Mouse (Mus musculus) embryonic facial prominence, embryonic 12.5 days (tissue): ENCODE results near the gene Pmepa1. TPM values are rescaled to one million over a fixed set of nuclear protein-coding genes. Genes with fewer than 3 reads are reported as not detected.

Experiments
- ATAC-seq: fragments of 200-750 bp; cut with Nextera tagmentation; 2 replicates; pipeline ENCODE4 v1.8.0; 2017; ENCODE audit not compliant: insufficient number of reproducible peaks, insufficient read depth, low FRiP score, low TSS enrichment
- H3K27ac ChIP-seq: fragments of 300-500 bp; sonication (generic); 2 replicates; pipeline ENCODE4 v1.5.1; 2016; ENCODE audit warnings: mild to moderate bottlenecking
- H3K27me3 ChIP-seq: fragments of 300-500 bp; sonication (generic); 2 replicates; pipeline ENCODE4 v1.6.1; 2016; ENCODE audit warnings: mild to moderate bottlenecking, moderate library complexity
- H3K36me3 ChIP-seq: fragments of 300-500 bp; sonication (generic); 2 replicates; pipeline ENCODE4 v1.6.1; 2016; ENCODE audit warnings: mild to moderate bottlenecking
- H3K4me1 ChIP-seq: fragments of 300-500 bp; sonication (generic); 2 replicates; pipeline ENCODE4 v1.6.1; 2016
- H3K4me2 ChIP-seq: fragments of 300-500 bp; sonication (generic); replicated peaks from 2 replicates; pipeline ENCODE4 v1.6.1; 2016; ENCODE audit warnings: mild to moderate bottlenecking, moderate library complexity
- H3K4me3 ChIP-seq: fragments of 300-500 bp; sonication (generic); 2 replicates; pipeline ENCODE4 v1.5.1; 2016; ENCODE audit warnings: mild to moderate bottlenecking
- H3K9ac ChIP-seq: fragments of 300-500 bp; sonication (generic); 2 replicates; pipeline ENCODE4 v1.6.1; 2016; ENCODE audit warnings: mild to moderate bottlenecking, moderate library complexity
- H3K9me3 ChIP-seq: fragments of 300-500 bp; sonication (generic); 2 replicates; pipeline ENCODE4 v1.6.1; 2016; ENCODE audit warnings: mild to moderate bottlenecking, moderate library complexity
- WGBS: fragments of 180-500 bp; shearing (Covaris S2); methylation state at CpG from one replicate; pipeline ENCODE4 v1.1.7; 2016; 5-methylcytosine and 5-hydroxymethylcytosine counted together
- polyA plus RNA-seq: library from polyadenylated mRNA; unstranded; fragments of >200 nt; fragmentation: Nextera tagmentation; extraction: Ambion mirVana; gene quantifications from 2 replicates; pipeline ENCODE4 v1.2.1, GENCODE M21; 2016

Gene Pmepa1
- polyA plus RNA-seq: 5.8 and 6.7 TPM in 2 replicates

DNA sequence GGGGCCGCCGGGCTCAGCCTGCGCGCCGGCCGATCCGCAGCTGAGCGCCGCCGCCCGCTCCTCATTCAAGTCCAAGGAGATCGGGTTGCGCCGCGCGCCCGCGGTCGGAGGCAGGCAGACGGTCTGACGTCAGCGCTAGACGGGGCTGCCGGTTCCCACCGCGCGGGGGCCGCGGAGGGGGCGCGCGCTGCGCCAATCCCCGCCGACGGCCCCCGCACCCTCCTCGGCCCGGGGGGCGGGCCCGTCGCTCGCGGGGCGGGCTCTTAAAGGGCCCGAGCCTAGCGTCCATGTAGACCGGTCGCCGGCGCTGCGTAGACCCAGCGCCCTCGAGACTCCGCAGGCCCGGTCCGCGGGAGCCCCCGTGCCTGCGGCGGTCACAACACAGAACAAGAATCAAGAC, at the start of gene Pmepa1:
Gene Pmepa1, minus strand, starts transcription at position 125 of the 400 bp plus-strand sequence.
- no peaks in the 10 kb centered on the region for H3K27me3 ChIP-seq
- WGBS: under 1% methylated on average over 38 of the region's 61 CpGs

DNA sequence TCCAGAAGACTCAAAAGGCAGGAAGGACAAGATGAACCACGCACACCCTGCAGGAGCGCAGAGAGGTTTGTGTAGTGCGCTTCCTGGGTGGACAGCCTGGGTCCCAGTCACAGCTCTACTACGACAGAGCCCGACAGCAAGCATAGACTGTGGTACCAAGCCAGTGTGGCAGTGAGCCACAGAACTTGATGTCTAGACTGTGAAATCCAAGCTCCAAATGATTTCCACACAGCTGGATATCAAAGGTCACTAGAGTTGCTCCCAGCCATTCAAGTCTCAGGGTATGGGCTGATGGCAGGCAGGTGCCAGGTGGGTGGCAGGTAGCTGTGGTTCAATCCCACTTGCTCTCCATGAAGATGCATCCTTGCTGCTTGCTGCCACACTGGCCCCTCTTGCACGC, 45.4 kb upstream of the Pmepa1 start:
- no peaks in the 10 kb centered on the region for H3K36me3 ChIP-seq
- ATAC-seq: no peak
- 0 out of 2 replicates have a peak, but pooled peaks cover 5% of the 10 kb centered on the region for H3K9me3 ChIP-seq
- H3K4me3 ChIP-seq: no peak overlapping the region
- H3K4me2 ChIP-seq: no peak overlapping the region
- no peak overlapping the region for H3K27ac ChIP-seq
- no peaks in the 10 kb centered on the region for H3K27me3 ChIP-seq
- WGBS: 84% methylated on average over 6 of the region's 6 CpGs
- no peak overlapping the region for H3K9ac ChIP-seq
- no peaks in the 10 kb centered on the region for H3K4me1 ChIP-seq

More for the DNA sequence above, at the start of gene Pmepa1:
- Histone ChIP-seq H3K4me3 (peak within 1 kb of the TSS; percentile 87), H3K9me3 (no peaks in the 10 kb centered on the region), H3K4me1 (peaks cover 49% of the 10 kb centered on the region), H3K9ac (peak within 1 kb of the TSS; percentile 98), H3K27ac (peak within 1 kb of the TSS; percentile 84), H3K36me3 (no peaks in the 10 kb centered on the region), H3K4me2 (peak within 1 kb of the TSS; percentile 90)
- peak; percentile 94 for ATAC-seq

DNA sequence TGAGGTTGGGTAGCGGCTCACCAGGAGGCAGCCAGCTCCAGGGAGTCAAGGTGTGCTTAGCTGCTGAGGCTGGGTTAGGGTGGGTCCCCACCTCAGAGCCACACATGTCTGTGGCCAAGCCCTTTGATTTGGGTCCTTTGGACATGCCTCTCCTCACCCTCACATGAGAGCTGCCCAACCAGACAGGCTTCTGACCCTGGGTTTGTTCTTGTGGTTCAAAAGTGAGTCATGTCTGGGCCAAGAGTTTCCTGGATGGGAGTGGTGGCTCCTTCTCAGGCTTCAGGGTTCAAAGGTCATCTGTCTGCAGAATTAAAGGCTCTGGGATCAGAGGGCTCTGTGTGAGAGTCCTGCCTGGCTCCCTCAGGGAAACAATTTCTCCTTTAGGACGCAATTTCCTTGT, 44.9 kb upstream of the Pmepa1 start:
- 64% methylated on average over 2 of the region's 2 CpGs for WGBS
- H3K9ac ChIP-seq: no peak overlapping the region
- no peak overlapping the region for H3K4me3 ChIP-seq
- no peaks in the 10 kb centered on the region for H3K27me3 ChIP-seq
- ATAC-seq: no peak
- H3K9me3 ChIP-seq: no peaks in the 10 kb centered on the region
- H3K4me2 ChIP-seq: no peak overlapping the region
- H3K36me3 ChIP-seq: no peaks in the 10 kb centered on the region
- H3K4me1 ChIP-seq: no peaks in the 10 kb centered on the region
- no peak overlapping the region for H3K27ac ChIP-seq

DNA sequence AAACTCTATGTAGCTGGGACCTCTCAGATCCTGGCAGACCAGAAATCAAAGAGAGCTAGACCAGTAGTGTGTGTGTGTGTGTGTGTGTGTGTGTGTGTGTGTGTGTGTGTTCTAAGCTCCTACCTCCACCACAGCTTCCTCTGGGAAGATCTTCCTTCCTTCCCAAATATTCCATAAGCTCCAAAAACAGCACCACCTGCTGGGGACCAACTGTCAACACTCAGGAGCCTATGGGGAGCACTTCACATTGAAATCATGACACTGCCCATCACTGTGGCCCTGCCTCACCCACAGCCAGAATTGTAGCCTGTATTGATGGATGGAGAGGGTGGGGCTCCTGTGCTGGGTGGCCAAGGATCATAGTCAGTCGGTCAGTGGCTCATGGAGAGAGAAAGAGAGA, 38.0 kb upstream of the Pmepa1 start:
- no peak overlapping the region for H3K4me2 ChIP-seq
- H3K27me3 ChIP-seq: no peaks in the 10 kb centered on the region
- no peaks in the 10 kb centered on the region for H3K4me1 ChIP-seq
- no peak overlapping the region for H3K4me3 ChIP-seq
- ATAC-seq: no peak
- no CpG with 5 or more reads among the region's 1 CpGs for WGBS
- no peak overlapping the region for H3K9ac ChIP-seq
- no peak overlapping the region for H3K27ac ChIP-seq
- H3K9me3 ChIP-seq: no peaks in the 10 kb centered on the region
- H3K36me3 ChIP-seq: no peaks in the 10 kb centered on the region

DNA sequence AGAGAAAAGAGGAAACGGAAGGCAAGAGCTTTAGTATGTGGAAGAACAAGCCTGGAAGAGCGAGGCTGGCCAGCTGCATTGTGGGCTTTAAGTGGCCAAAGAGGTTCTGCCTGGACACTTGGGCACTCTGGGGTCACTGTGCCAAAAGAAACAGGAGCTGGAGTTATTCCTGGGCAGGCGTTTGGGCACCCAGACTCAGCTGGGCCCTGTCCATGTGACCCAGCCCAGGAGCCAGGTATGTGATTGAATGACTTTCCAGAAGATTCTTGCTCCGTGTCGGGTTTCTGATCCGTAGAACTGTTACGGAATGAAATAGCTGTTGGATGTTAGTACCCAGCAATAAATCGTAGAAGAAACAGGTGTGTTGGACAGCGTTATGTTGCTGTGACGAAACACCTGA, 32.2 kb upstream of the Pmepa1 start:
- no peak overlapping the region for H3K9ac ChIP-seq
- no peaks in the 10 kb centered on the region for H3K36me3 ChIP-seq
- H3K4me1 ChIP-seq: peaks cover 12% of the 10 kb centered on the region
- H3K4me3 ChIP-seq: no peak overlapping the region
- no peak overlapping the region for H3K4me2 ChIP-seq
- H3K9me3 ChIP-seq: no peaks in the 10 kb centered on the region
- 0 out of 2 replicates have a peak, but pooled peaks cover 9% of the 10 kb centered on the region for H3K27me3 ChIP-seq
- WGBS: 92% methylated on average over 10 of the region's 10 CpGs
- ATAC-seq: no peak
- H3K27ac ChIP-seq: no peak overlapping the region

DNA sequence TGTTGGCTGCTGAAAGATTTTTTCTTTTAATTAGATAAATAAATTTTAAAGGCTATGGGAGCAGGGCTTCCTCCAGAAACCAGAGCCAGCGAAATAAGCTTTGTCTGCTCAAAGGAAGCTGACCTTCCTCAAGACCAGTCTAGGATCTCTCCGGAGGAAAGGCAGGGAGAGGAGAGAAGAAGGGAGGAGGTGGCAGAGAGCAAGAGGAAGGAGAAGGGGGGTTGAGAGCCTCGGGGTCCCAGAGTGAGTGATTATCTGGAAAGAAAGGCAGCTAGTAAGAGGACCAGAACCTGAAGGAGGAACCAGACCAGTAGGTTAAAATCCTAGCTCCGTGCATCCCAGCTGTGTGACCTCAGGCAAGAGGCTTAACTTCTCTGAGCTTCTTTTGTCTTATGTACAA, 31.7 kb upstream of the Pmepa1 start:
- no peaks in the 10 kb centered on the region for H3K36me3 ChIP-seq
- peaks cover 12% of the 10 kb centered on the region for H3K4me1 ChIP-seq
- H3K9ac ChIP-seq: no peak overlapping the region
- peak overlapping the region; percentile 51; the same call in 1 of the 2 replicates for H3K27ac ChIP-seq
- peak overlapping the region; percentile 50 for H3K4me2 ChIP-seq
- no peaks in the 10 kb centered on the region for H3K9me3 ChIP-seq
- WGBS: 8% methylated on average over 4 of the region's 4 CpGs
- no peak for ATAC-seq
- peak overlapping the region; percentile 17; the same call in 1 of the 2 replicates for H3K4me3 ChIP-seq
- H3K27me3 ChIP-seq: 0 out of 2 replicates have a peak, but pooled peaks cover 9% of the 10 kb centered on the region

DNA sequence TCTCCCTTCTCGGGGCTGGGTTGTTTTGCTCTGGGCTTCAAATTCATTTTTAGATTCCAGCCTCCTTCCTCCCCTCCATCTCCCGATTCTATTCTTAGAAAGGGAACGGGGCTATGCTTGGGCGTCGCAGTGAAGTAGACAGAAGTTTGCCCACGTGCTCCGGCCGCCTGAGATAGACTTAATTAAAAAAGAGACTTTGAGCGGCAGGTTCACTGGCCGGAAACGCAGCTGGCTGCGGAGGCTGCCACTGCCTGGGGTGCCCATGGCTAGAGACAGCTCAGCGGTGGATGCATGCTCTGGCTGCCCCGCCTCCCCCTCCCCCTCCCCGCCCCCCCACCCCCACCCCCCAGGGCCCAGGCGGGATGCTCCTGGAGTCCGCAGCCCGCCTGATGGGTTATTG, 31.2 kb upstream of the Pmepa1 start:
- ATAC-seq: no peak
- H3K4me2 ChIP-seq: peak overlapping the region; percentile 50
- no peaks in the 10 kb centered on the region for H3K9me3 ChIP-seq

DNA sequence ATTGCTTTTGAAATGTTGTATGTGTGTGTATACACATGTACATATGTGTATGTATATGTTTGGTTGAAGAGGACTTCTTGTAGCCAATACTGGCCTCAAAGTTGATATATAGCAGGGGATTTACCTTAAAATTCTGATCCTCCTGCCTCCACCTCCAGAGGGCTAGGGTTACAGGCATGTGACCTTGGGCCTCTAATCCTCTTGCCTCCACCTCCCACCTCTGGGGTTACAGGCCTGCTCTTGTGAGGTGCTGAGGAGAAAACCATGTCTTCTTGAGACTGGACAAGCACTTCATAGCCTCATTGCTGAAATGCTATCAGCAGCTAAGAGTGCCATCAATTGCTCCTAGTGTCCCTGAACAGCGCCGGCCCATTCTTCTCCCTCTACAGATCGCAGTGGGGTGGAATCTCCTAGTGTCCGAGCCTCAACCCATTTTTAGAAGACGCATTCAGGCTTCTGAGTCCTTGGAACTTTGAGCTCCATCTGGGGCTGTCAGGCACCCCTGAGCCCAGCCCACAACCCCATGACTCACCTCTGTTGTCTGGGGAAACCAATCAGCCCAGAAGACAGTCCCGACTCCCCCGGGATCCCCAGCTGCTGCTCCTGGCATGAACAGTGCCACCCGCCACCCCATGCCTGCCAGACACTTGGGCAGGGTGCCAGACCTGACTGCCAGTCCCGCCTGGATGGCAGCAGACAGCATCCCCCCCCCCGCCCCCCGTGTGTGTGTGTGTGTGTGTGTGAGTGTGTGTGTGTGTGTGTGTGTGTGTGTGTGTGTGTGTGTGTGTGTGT, 30.6 kb upstream of the Pmepa1 start:
- 51% methylated on average over 11 of the region's 11 CpGs for WGBS
- peak overlapping the region; percentile 50; the same call in 1 of the 2 replicates for H3K4me2 ChIP-seq

More for the DNA sequence above, 31.2 kb upstream of the Pmepa1 start:
- Histone ChIP-seq H3K9ac (no peak overlapping the region), H3K27ac (peak overlapping the region; percentile 51; the same call in 1 of the 2 replicates), H3K27me3 (0 out of 2 replicates have a peak, but pooled peaks cover 9% of the 10 kb centered on the region), H3K4me3 (peak overlapping the region; percentile 17; the same call in 1 of the 2 replicates), H3K36me3 (no peaks in the 10 kb centered on the region), H3K4me1 (peaks cover 12% of the 10 kb centered on the region)
- WGBS: 2% methylated on average over 16 of the region's 18 CpGs

DNA sequence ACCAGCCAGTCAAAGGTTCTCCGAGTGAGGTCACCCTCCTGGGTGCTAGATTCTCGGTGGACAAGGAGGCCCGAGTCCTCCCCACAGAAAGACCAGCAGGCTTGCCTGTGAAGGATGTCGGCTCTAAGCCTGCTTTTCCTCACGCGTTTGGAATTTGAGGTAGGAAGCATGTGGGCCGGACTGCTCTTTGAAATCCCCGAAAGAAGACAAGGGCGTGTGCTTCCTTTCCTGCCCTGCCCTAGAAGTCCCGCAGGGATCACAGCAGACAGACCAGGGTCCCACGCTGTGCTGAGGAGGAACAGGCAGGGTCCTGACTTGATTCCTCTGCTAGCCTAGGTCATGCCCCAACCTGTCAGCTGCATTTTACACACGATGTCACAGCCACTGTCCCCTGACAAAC, 28.7 kb upstream of the Pmepa1 start:
- Histone ChIP-seq H3K9me3 (no peaks in the 10 kb centered on the region), H3K4me1 (peaks cover 19% of the 10 kb centered on the region), H3K36me3 (no peaks in the 10 kb centered on the region), H3K27me3 (0 out of 2 replicates have a peak, but pooled peaks cover 9% of the 10 kb centered on the region), H3K9ac (no peak overlapping the region), H3K27ac (no peak overlapping the region), H3K4me3 (no peak overlapping the region), H3K4me2 (no peak overlapping the region)
- WGBS: 43% methylated on average over 12 of the region's 12 CpGs
- ATAC-seq: no peak

More for the DNA sequence above, 30.6 kb upstream of the Pmepa1 start:
- H3K9ac ChIP-seq: no peak overlapping the region
- H3K27me3 ChIP-seq: 0 out of 2 replicates have a peak, but pooled peaks cover 9% of the 10 kb centered on the region
- peaks cover 17% of the 10 kb centered on the region for H3K4me1 ChIP-seq
- 0 out of 2 replicates have a peak, but pooled peaks have one; percentile 38 for ATAC-seq
- no peak overlapping the region for H3K4me3 ChIP-seq
- H3K36me3 ChIP-seq: no peaks in the 10 kb centered on the region
- no peaks in the 10 kb centered on the region for H3K9me3 ChIP-seq
- peak overlapping the region; percentile 51; the same call in 1 of the 2 replicates for H3K27ac ChIP-seq

DNA sequence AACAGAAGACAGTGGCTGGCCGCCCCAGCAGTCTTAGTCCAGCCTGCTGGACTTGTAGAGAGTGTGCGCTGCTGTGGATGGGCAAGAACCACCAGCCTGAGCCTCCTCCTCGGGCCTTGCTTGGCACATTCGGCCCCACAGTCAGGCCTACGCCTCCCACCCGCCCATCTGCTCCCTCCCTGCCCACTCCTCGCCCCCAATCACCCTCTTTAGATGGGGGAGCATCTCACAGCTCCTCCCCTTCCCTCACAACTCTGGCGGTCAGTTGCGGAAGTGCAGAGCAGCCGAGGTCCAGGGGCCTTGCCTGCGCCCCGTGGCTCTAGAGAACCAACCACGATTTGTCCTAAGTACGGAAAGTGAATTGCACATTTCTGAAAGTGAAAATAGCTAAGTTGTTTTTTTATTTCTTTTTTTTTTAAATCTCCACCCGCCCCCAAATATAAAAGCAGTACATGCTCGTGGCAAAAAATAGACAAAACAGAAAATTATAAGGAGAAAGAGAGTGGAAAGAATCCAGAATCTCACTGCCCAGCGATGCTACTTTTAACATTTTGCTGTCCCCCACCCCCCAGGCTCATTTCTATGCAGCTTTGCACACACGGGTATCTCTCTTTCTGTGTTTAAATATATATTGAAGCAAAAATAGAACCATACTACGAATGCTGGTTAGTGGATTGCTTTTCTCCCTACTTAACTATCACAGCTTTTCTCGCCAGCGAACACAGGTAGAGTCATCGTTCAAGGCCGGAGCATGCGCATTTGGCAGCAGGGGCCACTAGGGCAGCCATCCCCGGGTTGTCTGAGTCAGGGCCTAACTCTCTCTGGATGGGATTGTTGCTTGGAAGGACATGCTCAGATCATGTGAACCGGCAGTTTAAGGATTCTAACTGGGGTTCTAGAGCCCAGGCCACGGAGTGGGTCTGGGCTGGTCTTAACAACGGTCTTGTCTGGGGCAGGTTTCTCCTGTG, 24.6 kb upstream of the Pmepa1 start:
- H3K36me3 ChIP-seq: no peaks in the 10 kb centered on the region
- 0 out of 2 replicates have a peak, but pooled peaks cover 5% of the 10 kb centered on the region for H3K27me3 ChIP-seq
- 0 out of 2 replicates have a peak, but pooled peaks cover 4% of the 10 kb centered on the region for H3K9me3 ChIP-seq
- 0 out of 2 replicates have a peak, but pooled peaks cover 7% of the 10 kb centered on the region for H3K4me1 ChIP-seq
- WGBS: 72% methylated on average over 28 of the region's 28 CpGs
- ATAC-seq: no peak
- H3K9ac ChIP-seq: no peak overlapping the region
- H3K27ac ChIP-seq: no peak overlapping the region
- H3K4me2 ChIP-seq: no peak overlapping the region
- no peak overlapping the region for H3K4me3 ChIP-seq

DNA sequence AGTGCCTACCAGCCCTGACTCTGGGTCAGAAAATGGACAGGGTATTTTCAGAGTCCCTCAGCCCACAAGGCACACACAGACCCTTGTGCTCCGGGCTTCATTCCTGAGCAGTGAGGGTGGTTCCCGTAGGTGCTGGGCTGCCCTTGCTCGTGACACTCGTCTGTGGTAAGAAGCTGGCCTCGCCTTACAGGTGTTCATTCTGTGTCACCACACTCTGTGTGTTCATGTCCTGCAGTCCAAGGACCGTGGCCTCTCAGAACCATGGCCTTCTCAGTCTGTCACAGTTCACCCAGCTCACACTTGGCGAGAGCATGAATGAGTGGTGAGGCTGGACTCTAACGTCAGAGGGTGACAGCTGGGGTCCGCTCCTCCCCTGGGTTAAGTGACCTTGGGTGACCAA, 20.1 kb upstream of the Pmepa1 start:
- ATAC-seq: no peak
- WGBS: 87% methylated on average over 9 of the region's 9 CpGs
- no peak overlapping the region for H3K9ac ChIP-seq

More for the DNA sequence above, 20.1 kb upstream of the Pmepa1 start:
- H3K4me1 ChIP-seq: no peaks in the 10 kb centered on the region
- no peaks in the 10 kb centered on the region for H3K27me3 ChIP-seq
- H3K36me3 ChIP-seq: no peaks in the 10 kb centered on the region
- no peak overlapping the region for H3K4me2 ChIP-seq
- no peak overlapping the region for H3K4me3 ChIP-seq
- H3K9me3 ChIP-seq: 0 out of 2 replicates have a peak, but pooled peaks cover 4% of the 10 kb centered on the region
- H3K27ac ChIP-seq: no peak overlapping the region
